Mouse (Mus musculus) C2C12 (cell line): ENCODE measurements around the gene Tmprss9. TPM values are rescaled to one million over a fixed set of nuclear protein-coding genes. Genes with fewer than 3 reads are reported as not detected.

ENCODE experiments used
- H3K27me3 ChIP-seq: one replicate; pipeline ENCODE4 v1.6.1; 2011; ENCODE audit not compliant: control insufficient read depth, insufficient read depth, insufficient read length
- H3K36me3 ChIP-seq: one replicate; pipeline ENCODE4 v1.6.1; 2011; ENCODE audit not compliant: control insufficient read depth, insufficient read depth
- H3K4me3 ChIP-seq: one replicate; pipeline ENCODE4 v1.5.1; 2011; ENCODE audit warnings: mild to moderate bottlenecking, control low read depth; ENCODE audit not compliant: poor library complexity, insufficient read depth, severe bottlenecking
- H3K79me2 ChIP-seq: one replicate; pipeline ENCODE4 v1.6.1; 2011; ENCODE audit not compliant: control insufficient read depth, insufficient read depth
- H3K79me3 ChIP-seq: one replicate; pipeline ENCODE4 v1.6.1; 2011; ENCODE audit warnings: low read depth, control low read depth
- H3ac ChIP-seq: one replicate; pipeline ENCODE3; 2011; ENCODE audit warnings: low read depth; ENCODE audit not compliant: control insufficient read depth, insufficient read length
- CEBPB ChIP-seq: IDR thresholded peaks from one replicate; pipeline ENCODE4 v1.6.1; 2011; ENCODE audit warnings: low read depth, mild to moderate bottlenecking, control low read depth, moderate library complexity
- CTCF ChIP-seq: IDR thresholded peaks from one replicate; pipeline ENCODE4 v1.5.1; 2011; ENCODE audit not compliant: control insufficient read depth, insufficient read depth, insufficient read length
- FOSL1 ChIP-seq: IDR thresholded peaks from one replicate; pipeline ENCODE4 v1.8.0; 2011; ENCODE audit warnings: mild to moderate bottlenecking, low read length; ENCODE audit not compliant: poor library complexity, insufficient read depth, severe bottlenecking
- MAX ChIP-seq: IDR thresholded peaks from one replicate; pipeline ENCODE4 v1.6.1; 2011; ENCODE audit warnings: mild to moderate bottlenecking, control low read depth
- MYOD1 ChIP-seq: IDR thresholded peaks from one replicate; pipeline ENCODE4 v1.6.1; 2011; ENCODE audit warnings: low read depth; ENCODE audit not compliant: control insufficient read depth, insufficient read length
- MYOG ChIP-seq: IDR thresholded peaks from one replicate; pipeline ENCODE4 v1.6.1; 2011; ENCODE audit not compliant: control insufficient read depth, insufficient read length; ENCODE audit errors: extremely low read depth
- USF1 ChIP-seq: IDR thresholded peaks from one replicate; pipeline ENCODE4 v1.6.1; 2011; ENCODE audit warnings: low read depth, mild to moderate bottlenecking, control low read depth, moderate library complexity
- polyA plus RNA-seq: library from polyadenylated mRNA; unstranded; fragments of >200 nt; fragmentation: generic; extraction: Trizol; gene quantifications from one replicate; pipeline ENCODE4 v1.2.1, GENCODE M21; 2012; ENCODE audit warnings: missing spikeins

The Tmprss9 gene
- polyA plus RNA-seq, 1 experiment: 0.02 TPM

- H3K79me3 ChIP-seq: peaks cover 24% of the 10 kb centered on the region
- H3K36me3 ChIP-seq: peaks cover 26% of the 10 kb centered on the region
- no peaks in the 10 kb centered on the region for H3K27me3 ChIP-seq
- H3ac ChIP-seq: no peak overlapping the region
- H3K4me3 ChIP-seq: no peak overlapping the region
- H3K79me2 ChIP-seq: peaks cover 40% of the 10 kb centered on the region
- TF ChIP-seq MYOG (no peak), USF1 (no peak), CEBPB (no peak), MAX (no peak), MYOD1 (no peak), CTCF (no peak), FOSL1 (no peak)
These were observed 40.5 kb upstream of the Tmprss9 start for GRCm38 (mm10) chr10:80831136-80831535.

- TF ChIP-seq CTCF: no peak
- TF ChIP-seq MYOD1: no peak
- no peak for TF ChIP-seq CEBPB
- TF ChIP-seq MYOG: no peak
- TF ChIP-seq USF1: no peak
- TF ChIP-seq FOSL1: no peak
- Histone ChIP-seq H3K79me3 (peaks cover 15% of the 10 kb centered on the region), H3K4me3 (no peak overlapping the region), H3K79me2 (peaks cover 27% of the 10 kb centered on the region), H3K36me3 (peaks cover 26% of the 10 kb centered on the region), H3K27me3 (no peaks in the 10 kb centered on the region), H3ac (no peak overlapping the region)
These were observed 38.8 kb upstream of the Tmprss9 start for GRCm38 (mm10) chr10:80832818-80833217.

GRCm38 (mm10) chr10:80835617-80836016 is 36.0 kb upstream of the Tmprss9 start:
- Histone ChIP-seq H3ac (no peak overlapping the region), H3K27me3 (no peaks in the 10 kb centered on the region), H3K36me3 (peaks cover 4% of the 10 kb centered on the region), H3K79me3 (no peaks in the 10 kb centered on the region), H3K79me2 (no peaks in the 10 kb centered on the region), H3K4me3 (no peak overlapping the region)
- TF ChIP-seq MYOG (no peak), MAX (no peak)

- Histone ChIP-seq H3ac (no peak overlapping the region), H3K79me3 (no peaks in the 10 kb centered on the region), H3K27me3 (peaks cover 5% of the 10 kb centered on the region), H3K79me2 (no peaks in the 10 kb centered on the region), H3K4me3 (no peak overlapping the region), H3K36me3 (no peaks in the 10 kb centered on the region)
- no peak for TF ChIP-seq MYOG
These were observed 34.7 kb upstream of the Tmprss9 start for GRCm38 (mm10) chr10:80836949-80837379.

GRCm38 (mm10) chr10:80837827-80838226 is 33.8 kb upstream of the Tmprss9 start:
- Histone ChIP-seq H3K27me3 (peaks cover 13% of the 10 kb centered on the region), H3K79me3 (no peaks in the 10 kb centered on the region), H3ac (no peak overlapping the region), H3K4me3 (no peak overlapping the region), H3K79me2 (no peaks in the 10 kb centered on the region), H3K36me3 (no peaks in the 10 kb centered on the region)
- no peak for TF ChIP-seq USF1
- no peak for TF ChIP-seq CEBPB
- no peak for TF ChIP-seq MYOG
- TF ChIP-seq MAX: no peak
- TF ChIP-seq MYOD1: no peak
- TF ChIP-seq FOSL1: no peak
- TF ChIP-seq CTCF: no peak

GRCm38 (mm10) chr10:80838346-80838912 is 33.2 kb upstream of the Tmprss9 start:
- Histone ChIP-seq H3ac (no peak overlapping the region), H3K79me3 (no peaks in the 10 kb centered on the region), H3K4me3 (no peak overlapping the region), H3K79me2 (no peaks in the 10 kb centered on the region), H3K27me3 (peaks cover 19% of the 10 kb centered on the region), H3K36me3 (no peaks in the 10 kb centered on the region)
- TF ChIP-seq MAX: no peak
